Mouse (Mus musculus) heart, adult 8-10 months (tissue): ENCODE measurements around the gene Ccser2. TPM values are rescaled to one million over a fixed set of nuclear protein-coding genes. Genes with fewer than 3 reads are reported as not detected.
"Not testable (repeated sequence)": the region's sequence is repeated elsewhere in the genome, so short reads cannot be mapped to it uniquely, and the experiment has no call there.

Experiments
- DNase-seq: peaks from one replicate; pipeline ENCODE4 v3.0.0; 2022; ENCODE audit warnings: low spot score
- total RNA-seq, 4 experiments: library from RNA; stranded (reverse); gene quantifications; 2 replicates each; pipeline ENCODE4 v1.2.4; 2022

The Ccser2 gene
- 100 to 1,000 TPM; 111 to 141 (median 137) TPM for total RNA-seq

DNA sequence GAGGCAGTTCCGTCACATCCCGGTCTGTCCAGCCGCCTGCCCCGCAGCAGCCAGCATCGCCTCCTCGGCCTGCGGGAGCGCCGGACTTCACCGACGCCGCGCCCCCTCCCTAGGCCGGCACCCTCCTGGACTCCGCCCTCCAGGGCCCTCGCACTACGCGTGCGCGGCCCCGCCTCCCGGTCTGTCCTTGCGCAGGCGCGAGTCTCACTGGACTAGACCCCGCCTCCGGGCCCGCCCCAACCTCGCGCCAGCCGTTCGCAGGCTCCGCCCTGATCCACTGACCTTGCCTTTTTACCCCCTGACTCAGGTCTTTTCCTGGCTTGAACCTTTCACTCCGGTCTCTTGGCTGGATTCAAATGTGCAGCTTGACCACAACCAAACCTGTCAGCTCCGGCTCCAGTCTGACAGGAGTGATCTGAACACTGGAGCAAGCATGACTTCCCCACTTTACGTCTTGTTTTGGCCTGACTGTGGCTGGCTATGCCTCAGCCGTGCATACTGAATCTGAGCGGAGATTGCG is at the start of gene Ccser2:
TSS of gene Ccser2 (minus strand) at position 150 of the 520 bp plus-strand sequence.
- DNase-seq: peak; percentile 99

DNA sequence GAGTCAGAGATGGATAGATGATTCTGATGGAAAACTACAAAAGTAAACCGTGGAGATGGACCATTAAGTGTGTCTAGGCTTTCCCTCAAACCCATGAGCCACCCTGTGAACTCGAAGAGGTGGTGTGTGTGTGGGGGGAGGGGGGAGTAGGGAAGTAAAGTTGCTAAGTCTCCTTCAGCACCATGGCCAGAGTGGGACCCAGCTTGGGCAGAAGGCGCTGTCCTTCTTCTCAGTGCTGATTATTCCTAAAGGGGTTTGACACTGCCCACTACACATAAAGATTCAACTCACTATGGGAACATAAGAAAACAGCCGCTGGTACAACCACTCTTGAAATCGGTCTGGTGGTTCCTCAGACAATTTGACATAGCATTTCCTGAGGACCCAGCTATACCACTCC is 47.3 kb upstream of the Ccser2 start:
- no peak for DNase-seq

DNA sequence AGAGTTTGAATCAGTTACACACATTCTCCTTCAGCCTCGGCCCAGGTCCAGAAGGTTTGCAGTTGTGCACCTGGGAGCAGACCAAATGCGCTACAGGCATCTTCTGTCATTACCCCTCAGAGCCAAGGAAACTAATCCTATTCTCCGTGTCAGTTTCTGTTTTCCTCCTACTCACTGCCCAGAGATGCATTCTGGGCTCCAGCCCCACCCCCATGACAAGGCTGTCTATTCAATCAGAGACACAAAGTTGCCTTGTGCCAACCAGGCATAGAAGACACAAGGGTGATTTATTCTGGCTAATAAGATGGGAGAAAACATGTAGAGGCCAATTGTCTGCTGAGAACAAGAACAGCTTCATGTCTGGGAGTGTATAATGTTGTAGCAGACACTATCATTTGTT is 45.1 kb upstream of the Ccser2 start:
- DNase-seq: no peak

DNA sequence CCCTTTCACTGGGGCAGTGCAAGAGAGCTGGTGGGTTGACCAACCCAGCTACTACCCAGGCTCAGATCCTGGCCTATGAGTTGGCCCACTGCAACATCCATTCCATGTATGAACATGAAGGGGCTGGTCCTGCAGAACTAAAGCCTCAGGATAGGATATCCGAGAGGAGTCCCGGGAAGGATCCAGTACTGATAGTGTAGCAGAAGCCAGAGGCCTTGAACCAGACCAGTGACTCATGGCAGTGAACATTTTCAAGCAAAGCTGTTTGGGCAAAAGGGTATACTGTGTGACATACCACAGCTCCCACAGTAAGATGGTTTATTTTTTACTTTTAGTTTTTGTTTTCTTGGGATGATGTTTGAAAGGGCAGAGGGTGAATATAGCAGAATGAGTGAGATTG is 41.1 kb upstream of the Ccser2 start:
- DNase-seq: no peak

DNA sequence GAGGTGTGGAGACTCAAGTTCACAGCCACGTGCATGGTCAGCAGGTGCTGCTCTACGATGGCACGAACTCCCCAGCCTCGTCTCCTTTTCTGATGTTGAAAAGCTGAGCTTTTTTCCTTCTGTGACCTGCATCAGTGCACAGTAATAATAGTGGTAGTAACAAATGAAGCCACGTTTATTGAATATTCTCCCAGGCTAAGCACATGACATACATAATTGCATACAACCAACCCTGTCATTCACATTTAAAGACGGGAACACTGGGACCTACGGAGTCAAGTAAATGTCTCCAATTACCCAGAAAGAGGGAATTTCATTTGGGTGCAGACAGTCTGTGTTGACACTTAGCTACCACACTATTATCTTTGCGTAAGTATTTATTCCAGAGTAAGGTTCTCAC is 37.9 kb upstream of the Ccser2 start:
- no peak for DNase-seq

DNA sequence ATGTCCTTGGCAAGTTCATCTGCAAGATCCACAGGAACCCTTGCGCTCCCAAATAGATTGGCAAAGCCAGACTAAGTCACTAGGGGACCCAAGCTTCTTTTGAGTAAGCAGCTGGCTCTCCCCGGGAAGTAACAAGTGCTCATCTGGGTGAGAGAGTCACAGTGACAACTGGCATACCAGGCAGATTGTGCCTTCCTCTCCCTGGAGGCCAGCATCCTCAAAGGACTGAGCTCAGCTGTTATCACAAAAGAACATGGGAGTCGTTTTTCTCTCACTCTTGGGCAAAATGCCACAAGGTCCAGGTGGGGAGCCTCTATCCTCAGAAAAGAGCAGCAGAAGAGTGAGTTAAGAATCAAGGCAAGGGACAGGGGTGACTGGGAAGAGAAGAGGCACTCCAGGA is 37.3 kb upstream of the Ccser2 start:
- DNase-seq: no peak

DNA sequence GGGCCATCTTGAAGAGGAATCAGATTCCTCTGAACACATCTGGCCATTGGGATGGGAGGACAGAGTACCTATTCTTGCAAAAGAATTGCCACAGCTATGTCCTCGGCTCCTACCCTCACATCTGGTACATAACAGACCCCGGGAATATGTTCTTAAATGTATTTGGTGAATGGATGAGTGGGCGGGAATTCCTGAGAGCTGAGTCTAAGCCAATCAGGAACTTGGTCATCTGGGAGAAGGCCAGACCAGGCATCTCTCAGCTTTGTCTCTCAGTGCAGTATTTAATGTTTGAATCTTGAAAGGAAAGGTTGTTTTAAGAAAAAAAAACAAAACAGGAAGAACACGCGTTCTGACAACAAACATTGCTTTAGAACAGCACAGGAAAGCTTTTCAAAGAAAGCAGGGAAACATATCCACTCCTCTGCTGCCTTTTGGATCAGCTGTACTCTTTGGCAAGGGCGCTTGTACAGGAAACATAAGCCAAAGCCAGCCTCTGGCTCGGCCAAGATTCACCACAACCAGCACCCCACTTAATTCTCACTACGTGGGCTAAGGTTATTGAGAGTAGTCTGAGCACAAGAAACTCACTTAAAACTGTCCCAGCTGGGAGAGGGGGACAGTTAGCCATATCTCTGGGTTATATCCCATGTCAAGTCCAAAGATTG is 35.0 kb upstream of the Ccser2 start:
- DNase-seq: no peak

DNA sequence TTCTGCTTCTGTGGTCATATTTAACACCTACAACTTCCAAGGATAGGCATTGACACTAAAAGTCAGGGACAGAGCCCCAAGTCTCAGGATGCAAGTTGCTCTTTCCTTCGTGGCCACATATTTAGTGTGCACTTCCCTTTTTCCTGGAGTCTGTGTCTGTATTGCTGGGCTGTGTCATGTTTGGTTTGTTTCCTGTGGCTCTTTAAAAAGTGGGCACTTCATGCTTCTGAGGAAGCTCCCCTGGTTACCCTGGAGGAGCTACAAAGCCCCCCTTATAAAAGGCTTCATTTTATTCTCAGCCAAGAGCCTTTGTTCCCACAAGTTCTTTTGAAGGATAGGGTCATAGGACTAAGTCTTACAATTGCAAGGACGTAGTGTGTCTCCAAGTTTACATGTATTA is 34.3 kb upstream of the Ccser2 start:
- DNase-seq: no peak

DNA sequence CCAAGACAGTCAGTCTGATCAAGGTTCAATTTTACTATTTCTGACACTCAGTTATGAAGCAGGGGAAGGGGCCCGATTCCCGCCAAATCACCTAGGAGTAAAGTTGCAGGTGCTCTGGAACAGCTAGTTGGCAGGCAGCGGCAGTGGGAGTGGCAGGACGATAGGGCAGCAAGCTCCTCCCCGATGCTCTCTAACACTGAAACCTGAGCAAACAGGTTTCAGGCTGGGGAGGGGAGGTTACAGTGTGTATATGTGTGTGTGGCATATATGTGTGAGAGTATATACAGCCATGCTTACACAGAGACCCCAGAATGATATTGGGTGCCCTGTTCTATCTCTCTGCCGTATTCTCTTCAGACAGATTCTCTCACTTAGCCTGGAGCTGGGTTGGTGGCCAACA is 32.2 kb upstream of the Ccser2 start:
- not testable (repeated sequence) for DNase-seq

DNA sequence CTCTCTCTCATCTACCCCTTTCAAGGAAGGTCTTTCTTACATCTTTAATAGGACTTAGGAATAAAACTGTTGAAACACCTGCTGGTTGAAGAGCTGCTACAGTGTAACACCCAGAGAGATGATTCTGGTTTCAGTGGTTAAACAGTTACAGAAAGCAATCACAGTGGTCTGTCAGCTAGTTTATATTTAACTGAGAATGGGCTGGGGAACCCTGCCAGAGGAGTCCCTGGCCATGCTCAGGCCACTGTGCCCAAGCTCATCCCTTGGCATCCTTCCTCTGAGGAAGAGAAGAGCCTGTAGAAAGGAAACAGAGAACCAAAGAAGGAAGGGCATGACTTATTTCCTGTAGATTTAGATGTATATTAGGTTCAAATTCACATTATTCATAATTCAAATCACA is 21.2 kb upstream of the Ccser2 start:
- DNase-seq: no peak

DNA sequence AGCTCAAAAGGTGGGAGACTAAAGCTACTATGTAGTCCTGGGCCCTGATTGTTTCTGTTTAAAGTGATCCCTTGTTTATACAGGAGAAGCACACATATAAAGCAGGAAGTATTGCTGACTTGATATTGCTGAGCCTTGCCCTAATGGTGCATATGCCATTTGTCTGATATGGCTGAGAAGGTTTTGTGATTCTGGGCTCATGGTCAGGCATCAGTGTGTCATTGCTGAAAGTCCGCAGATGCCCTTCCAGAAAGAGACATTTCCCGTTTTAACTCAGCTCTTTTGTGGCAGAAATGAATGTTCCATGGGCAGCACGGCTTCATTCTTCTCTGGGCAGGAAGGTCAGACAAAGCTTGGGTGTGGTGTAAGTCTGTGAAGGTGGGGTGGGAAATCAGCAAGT is 17.1 kb upstream of the Ccser2 start:
- peak; percentile 11 for DNase-seq

DNA sequence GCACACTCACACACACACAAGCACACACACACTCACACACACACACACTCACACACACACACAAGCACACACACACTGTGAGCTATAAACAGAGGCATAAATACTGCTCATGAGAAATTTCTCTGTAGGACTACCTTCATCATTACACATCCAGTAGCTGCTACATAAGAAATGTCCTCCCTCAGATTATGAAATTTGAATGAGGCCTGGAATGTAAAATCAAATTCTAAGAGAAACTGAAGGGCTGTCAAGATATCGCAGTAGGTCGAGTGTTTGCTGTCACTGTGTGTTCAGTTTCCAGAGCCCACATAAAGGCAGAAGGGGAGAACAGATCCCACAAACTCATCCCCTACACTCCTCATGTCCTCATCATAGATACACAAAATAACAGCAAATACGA is 6.4 kb upstream of the Ccser2 start:
- no peak for DNase-seq

DNA sequence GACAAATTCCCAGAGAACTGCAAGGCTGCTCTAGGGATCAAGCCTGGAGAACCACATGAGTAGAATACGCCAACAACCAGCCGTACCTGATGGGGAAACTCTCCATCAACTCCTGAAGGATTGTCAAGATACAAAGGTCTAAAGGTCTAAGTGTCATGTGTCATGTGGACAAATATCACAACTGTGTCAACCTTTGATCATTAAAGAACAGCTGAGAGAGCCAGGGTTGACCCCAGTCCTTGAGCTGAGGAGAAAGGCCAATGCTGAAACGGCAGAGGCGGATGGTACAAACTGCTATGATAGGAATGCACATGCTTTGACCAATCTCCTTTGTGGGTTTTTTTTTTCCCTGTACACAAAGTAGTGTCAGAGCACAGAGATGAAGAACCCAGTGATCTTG is 2.6 kb upstream of the Ccser2 start:
- no peak for DNase-seq

DNA sequence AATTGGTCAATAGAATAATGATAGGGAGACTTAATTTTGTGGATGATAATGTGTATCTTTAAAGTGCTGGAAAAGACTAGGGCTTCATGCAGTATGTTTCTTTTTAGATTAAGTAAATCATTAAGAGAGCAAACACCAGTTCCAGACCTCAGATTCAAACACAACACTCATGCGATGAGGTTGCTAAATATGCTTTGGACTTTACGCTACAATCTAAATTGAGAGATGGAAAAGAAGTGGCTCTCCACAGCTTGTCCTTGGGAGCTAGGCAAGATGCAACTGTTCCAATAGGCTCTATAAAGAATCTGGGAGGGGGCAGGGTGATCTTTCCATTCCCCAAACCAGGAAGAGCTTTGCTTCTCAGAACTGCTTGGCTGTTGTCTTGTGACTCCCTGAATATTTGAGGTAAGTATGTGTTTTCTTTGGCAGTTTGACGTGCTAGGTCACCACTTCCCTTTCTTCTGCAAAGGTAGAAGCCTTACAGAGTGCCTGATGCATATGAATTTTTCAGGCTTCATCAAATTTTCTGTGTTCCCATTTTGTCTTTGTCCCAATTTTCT is 1.4 kb upstream of the Ccser2 start:
- no peak for DNase-seq

DNA sequence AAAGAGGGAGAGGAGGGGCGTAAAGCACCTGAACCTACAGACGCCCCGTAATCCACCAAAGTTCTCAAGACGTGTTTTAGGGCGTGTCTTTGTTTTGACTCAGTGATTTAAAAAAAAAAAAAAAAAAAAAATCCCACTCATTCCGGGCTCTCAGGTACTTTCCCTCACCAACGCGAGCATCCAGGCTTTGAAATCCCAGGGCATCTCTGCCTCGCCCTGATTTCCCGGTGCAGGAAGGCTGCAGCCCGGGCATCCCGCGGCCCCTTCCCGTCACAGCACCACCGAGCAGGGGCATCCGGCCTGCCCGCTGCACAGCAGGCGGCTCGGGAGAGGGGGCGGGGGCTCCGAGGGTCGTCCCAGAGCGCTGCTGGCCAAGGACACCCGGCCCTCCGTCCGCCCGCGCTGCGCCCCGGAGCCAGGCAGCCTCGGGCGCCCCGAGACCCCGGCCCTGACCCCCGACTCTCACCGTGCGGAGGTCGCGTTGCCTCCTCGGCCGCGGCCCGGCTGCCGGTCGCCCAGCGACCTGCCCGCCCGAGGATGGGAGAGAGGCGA is 425 bp downstream of the Ccser2 start:
- no peak for DNase-seq

DNA sequence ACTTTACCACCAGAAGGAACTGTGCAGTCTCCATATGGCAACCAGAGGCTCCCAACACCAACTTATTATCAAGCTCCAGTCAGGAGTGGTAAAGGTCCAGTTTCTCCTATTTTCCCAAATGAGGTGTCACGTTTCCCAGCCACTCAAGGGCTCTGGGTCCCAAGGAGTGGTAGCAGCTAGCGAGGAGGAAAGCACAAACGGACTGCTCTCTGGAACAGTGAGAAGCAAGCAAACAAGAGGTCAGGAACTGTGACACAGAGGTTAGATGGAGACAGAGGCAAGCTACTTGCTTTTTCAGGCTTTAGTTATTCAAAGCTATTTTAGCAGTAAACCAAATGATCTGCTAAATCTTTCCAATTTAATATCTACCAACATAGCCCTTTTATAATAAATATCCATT is 3.2 kb downstream of the Ccser2 start:
- DNase-seq: no peak

DNA sequence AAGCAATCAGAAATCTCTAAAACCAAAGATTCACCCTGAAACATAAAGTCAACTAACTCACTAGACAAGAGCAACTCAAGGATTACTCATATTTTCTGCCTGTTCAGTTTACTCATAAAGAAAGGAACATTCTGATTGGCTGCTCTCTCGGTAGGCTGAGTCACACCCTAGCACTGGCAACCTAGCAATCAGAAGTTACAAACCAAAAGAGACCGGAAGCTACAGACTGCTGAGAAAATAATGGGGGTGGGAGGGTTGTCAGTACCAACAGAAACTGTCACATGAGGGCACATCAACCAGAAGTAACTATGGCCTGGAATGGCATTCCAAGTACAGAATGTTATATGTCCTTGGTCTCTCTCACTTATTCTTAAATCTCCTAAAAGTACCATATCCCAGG is 6.1 kb downstream of the Ccser2 start:
- DNase-seq: no peak

DNA sequence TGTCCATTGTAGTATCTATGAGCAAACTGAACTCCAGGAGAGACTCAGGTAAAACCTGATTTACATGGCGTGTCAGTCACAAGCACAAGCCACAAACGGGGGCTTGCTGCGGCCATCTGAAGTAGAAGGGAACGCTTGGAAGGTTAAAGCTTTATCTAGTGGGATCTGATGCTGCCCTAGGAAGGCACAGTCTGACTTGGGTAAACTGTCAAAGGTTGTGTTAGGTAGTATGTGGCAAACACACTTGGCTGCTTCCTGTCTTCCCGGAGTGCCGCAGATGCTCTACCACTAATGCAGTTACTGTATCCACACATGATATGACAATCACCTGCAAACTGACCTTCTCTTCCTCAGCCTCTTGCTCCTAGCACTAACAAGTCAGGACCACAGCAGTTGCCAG is 10.9 kb downstream of the Ccser2 start:
- DNase-seq: no peak

DNA sequence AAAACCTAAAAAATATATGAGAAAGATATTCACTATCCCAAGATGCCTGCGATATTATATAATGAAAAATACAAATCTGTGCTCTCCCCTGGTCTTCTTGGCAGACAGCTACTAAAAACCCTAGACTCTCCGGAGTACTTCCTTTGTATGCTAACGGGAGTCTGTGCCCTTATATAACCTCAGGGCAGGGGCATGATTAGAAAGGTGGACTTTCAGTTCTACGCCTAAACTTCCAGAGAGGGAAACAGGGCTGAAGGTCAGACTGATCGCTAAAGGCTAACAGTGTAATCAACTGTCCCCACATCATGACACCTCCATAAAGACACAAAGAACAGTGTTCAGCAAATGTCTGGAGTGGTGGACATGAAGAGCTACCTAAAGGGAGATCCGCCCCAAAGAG is 11.3 kb downstream of the Ccser2 start:
- no peak for DNase-seq

DNA sequence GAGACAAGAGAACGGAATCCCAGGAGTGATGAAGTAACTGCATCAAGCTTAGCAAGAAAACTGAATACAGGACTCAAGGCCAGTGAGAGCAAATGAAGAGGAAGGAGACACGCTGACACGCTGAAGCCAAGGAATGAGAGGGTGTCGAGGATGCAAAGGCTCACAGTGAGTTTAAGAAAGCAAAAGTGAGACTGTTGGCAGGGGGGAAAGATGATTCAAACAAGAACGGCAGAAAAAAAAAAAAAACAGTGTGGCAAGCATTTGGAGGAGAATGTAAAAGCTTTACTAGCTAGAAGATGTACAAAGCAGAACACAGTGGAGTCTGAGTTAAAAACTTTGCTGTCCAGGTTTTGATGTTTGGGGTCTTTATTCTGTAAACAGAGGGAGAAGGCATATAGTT is 11.9 kb downstream of the Ccser2 start:
- DNase-seq: no peak

DNA sequence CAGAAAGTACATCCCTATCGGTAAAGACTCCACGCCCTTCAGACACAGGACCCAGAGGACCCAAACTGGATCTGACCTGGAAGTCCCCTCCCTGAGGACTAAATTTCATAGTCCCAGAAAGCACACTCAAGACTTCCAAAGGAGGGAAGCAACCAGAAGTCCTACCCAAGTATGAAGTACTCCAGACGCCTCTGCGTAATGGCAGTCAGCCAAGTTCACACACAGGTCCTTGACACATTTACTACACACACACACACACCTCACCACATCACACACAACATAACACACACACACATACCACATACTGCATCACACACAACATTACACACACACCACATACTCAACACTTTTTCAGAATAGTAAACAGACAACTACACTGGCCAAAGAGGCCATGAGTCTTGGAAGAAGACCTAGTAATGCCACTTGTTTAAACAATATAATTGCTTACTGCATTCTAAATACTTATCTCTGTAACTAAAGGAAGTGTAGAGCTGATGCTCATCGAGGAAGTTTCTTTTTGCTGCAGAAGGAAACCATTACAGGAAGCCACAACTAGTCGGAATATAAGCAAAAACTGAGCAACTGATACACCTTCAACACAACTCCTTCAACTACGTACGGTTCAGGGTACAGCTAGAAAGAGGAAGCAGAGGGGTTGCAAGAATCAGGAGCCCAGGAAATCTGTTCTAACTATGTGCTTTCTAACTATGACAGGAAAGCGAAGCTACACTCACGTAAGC is 15.7 kb downstream of the Ccser2 start:
- no peak for DNase-seq

DNA sequence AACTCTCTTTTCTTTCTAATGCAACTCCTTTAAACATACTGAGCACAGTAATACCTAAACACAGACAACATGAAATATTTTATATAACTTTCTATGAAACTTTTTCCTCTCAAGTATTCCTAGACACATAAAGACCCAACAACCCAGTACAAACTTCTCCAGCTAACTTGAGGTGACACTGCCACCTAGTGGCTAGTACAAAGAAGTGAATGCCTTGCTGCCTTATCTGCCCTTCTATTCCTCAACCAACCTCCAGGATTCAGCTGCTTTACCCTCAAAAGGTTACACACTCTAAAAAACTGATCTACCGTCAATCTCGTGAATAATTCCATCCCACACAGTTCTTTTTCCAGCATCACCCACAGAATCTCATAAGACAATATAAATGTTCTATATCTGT is 16.4 kb downstream of the Ccser2 start:
- DNase-seq: peak; percentile 50

DNA sequence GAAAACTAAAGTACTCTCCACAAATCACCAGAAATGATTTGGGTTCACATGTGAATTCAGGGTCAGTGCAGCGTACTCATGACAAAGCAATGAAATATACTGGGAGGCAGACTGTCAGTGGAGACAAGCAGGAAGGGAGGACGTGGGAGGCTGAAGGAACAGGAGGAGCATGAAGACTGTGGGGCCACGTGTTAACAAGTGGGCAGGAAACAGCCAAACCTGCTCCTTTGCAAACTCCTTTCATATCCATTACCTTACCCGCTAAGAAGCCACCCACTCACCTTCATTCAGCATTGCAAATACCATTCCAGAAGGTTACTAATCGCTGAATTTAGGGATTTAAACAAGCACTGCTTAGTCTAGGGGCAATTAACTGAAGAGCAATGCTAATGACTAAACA is 25.9 kb downstream of the Ccser2 start:
- DNase-seq: no peak
